Mouse (Mus musculus) heart, embryonic 13.5 days (tissue): ENCODE results near the gene Kiss1r. TPM values are rescaled to one million over a fixed set of nuclear protein-coding genes. Genes with fewer than 3 reads are reported as not detected.
"Not testable (repeated sequence)": the region's sequence is repeated elsewhere in the genome, so short reads cannot be mapped to it uniquely, and the experiment has no call there.

Experiments used
- ATAC-seq: fragments of 200-750 bp; cut with Nextera tagmentation; 2 replicates; pipeline ENCODE4 v1.8.0; 2017; ENCODE audit warnings: moderate TSS enrichment; ENCODE audit not compliant: insufficient number of reproducible peaks, low FRiP score, low TSS enrichment; ENCODE audit errors: extremely low read depth
- H3K27ac ChIP-seq: fragments of 300-500 bp; sonication (generic); replicated peaks from 2 replicates; pipeline ENCODE4 v1.5.1; 2015; ENCODE audit warnings: moderate library complexity, mild to moderate bottlenecking, inconsistent platforms
- H3K27me3 ChIP-seq: fragments of 300-500 bp; sonication (generic); replicated peaks from 2 replicates; pipeline ENCODE4 v1.6.1; 2015; ENCODE audit warnings: mild to moderate bottlenecking, inconsistent platforms
- H3K36me3 ChIP-seq: fragments of 300-500 bp; sonication (generic); 2 replicates; pipeline ENCODE4 v1.6.1; 2015; ENCODE audit warnings: mild to moderate bottlenecking, inconsistent platforms
- H3K4me1 ChIP-seq: fragments of 300-500 bp; sonication (generic); 2 replicates; pipeline ENCODE4 v1.6.1; 2015; ENCODE audit warnings: inconsistent platforms
- H3K4me2 ChIP-seq: fragments of 300-500 bp; sonication (generic); 2 replicates; pipeline ENCODE4 v1.6.1; 2015; ENCODE audit warnings: inconsistent platforms, mild to moderate bottlenecking, moderate library complexity
- H3K4me3 ChIP-seq: fragments of 300-500 bp; sonication (generic); 2 replicates; pipeline ENCODE4 v1.5.1; 2015; ENCODE audit warnings: moderate library complexity, mild to moderate bottlenecking, inconsistent platforms
- H3K9ac ChIP-seq: fragments of 300-500 bp; sonication (generic); 2 replicates; pipeline ENCODE4 v1.6.1; 2015; ENCODE audit warnings: inconsistent platforms, mild to moderate bottlenecking, moderate library complexity
- H3K9me3 ChIP-seq: fragments of 300-500 bp; sonication (generic); 2 replicates; pipeline ENCODE4 v1.6.1; 2016; ENCODE audit warnings: inconsistent platforms
- WGBS: fragments of 180-500 bp; shearing (Covaris S2); methylation state at CpG from one replicate; pipeline ENCODE4 v1.1.7; 2015; ENCODE audit warnings: mixed read lengths; 5-methylcytosine and 5-hydroxymethylcytosine counted together
- polyA plus RNA-seq: library from polyadenylated mRNA; unstranded; fragments of >200 nt; fragmentation: Nextera tagmentation; extraction: Ambion mirVana; gene quantifications from 2 replicates; pipeline ENCODE4 v1.2.1, GENCODE M21; 2015

Kiss1r gene
- polyA plus RNA-seq, 1 experiment from 2014 or later: 0.67 TPM

DNA sequence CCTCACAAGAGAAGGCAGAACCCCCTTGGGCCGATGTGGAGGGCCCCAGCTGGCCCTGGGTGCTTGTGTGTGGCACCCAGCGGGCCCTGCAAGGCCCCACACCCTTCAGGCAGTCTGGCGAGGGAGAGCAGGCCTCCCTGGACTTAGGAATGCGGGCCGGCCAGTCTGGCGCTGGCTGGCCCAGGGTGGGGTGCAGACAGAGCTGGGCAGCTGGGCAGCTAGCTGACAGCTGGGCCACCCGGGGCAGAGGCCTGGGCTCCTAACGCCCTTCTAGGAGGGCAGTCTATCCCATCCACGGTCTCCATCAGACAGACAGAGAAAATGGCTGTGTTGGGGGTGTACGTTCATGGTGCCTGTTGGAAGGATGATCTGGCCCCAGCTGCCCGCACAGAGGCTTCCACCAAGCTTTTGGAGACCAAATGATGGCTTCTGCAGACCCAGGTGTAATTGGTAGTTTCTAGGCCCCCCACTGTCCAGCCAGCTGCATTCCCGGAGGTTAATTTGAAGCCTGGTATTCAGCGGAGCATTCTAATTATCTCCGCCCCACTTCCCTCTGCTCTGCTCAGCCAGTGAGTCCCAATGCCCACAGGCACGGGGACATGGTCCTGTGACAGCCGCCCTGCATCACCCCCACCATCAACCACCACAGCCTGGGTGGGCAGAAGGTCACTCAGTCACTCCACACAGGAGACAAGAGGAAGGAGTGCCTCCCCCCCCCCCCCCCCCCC, 28.9 kb downstream of the Kiss1r start:
- Histone ChIP-seq H3K4me1 (peaks cover 53% of the 10 kb centered on the region), H3K4me3 (peak overlapping the region; percentile 34), H3K9ac (peak overlapping the region; percentile 64), H3K27ac (peak overlapping the region; percentile 81), H3K4me2 (peak overlapping the region; percentile 50), H3K36me3 (peaks cover 50% of the 10 kb centered on the region), H3K27me3 (no peaks in the 10 kb centered on the region), H3K9me3 (no peaks in the 10 kb centered on the region)
- 39% methylated on average over 16 of the region's 16 CpGs for WGBS
- ATAC-seq: 0 out of 2 replicates have a peak, but pooled peaks have one; percentile 1

DNA sequence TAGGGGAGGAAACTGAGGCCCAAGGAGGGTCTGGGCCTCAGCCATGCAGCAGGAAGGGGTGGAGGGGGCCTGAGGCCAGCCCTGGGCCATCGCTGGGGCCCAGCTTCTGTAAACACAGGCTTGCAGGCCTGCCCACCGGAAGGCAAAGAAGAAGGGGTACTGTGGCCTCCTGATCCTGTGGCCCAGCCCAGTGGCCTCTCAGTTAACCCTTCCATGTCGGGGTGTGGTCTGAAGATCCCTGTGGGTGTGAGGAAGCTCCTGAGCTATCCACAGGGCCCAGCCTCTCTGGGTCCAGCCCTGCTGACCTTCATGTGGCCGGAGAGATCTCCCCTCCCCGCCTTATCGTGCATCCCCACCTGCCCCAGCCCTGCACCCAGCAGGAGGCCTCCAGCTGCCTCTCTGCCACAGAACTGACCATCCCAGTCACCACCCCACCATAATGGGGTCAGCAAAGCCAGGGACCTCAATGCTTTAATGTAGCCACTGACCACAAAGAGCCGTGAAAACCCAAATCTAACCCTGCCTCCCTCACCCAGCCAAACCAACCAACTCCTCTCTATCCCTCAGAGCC, 30.1 kb downstream of the Kiss1r start:
- Histone ChIP-seq H3K9me3 (no peaks in the 10 kb centered on the region), H3K4me1 (peaks cover 45% of the 10 kb centered on the region), H3K4me3 (peak overlapping the region; percentile 34), H3K4me2 (peak overlapping the region; percentile 50), H3K9ac (peak overlapping the region; percentile 64), H3K27me3 (no peaks in the 10 kb centered on the region), H3K36me3 (peaks cover 57% of the 10 kb centered on the region), H3K27ac (peak overlapping the region; percentile 81)
- ATAC-seq: peak; percentile 66
- 23% methylated on average over 7 of the region's 7 CpGs for WGBS

DNA sequence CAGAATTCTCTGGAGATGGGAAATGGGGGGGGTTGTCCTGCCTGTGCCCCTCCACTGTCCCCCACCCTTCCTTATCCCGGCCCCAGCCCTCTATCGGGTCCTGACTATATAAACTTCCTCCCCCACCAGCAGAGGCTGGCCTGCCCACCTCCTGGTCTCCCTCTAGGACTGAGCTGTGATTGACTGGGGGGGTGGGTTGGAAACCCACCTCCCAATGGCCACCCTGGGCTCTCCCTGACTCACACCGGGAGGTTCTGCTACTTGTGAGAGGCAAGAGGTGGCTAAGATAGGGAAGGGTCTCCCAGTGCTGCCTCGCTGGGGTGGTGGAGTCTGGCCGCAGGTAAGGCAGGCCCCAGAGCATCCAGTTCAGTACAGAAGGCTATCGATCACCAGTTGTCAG, 30.7 kb downstream of the Kiss1r start:
- peak overlapping the region; percentile 50 for H3K4me2 ChIP-seq
- no peak for ATAC-seq
- peak overlapping the region; percentile 81 for H3K27ac ChIP-seq
- peaks cover 56% of the 10 kb centered on the region for H3K36me3 ChIP-seq
- 66% methylated on average over 6 of the region's 6 CpGs for WGBS
- no peaks in the 10 kb centered on the region for H3K27me3 ChIP-seq
- H3K9me3 ChIP-seq: no peaks in the 10 kb centered on the region
- peak overlapping the region; percentile 34 for H3K4me3 ChIP-seq
- H3K4me1 ChIP-seq: peaks cover 45% of the 10 kb centered on the region
- H3K9ac ChIP-seq: peak overlapping the region; percentile 64

DNA sequence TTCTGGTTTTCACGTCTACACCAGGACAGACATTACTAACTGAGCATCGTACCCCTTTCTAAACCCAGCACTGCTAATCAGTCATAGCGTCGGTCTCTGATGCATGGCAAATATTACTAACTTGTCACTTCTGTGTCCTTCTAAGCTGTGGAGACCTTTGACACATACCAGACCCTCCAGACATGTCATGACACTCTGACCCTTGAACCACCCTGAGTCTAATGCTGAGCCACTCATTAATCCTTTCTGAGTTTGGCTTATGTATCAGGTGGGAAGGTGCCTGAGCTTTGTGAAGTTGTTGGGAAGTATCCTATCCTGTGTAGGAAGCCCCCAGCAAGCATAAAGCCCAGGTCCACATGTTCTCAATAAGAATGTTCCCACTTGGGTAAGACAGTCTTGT, 33.1 kb downstream of the Kiss1r start:
- H3K9ac ChIP-seq: no peak overlapping the region
- no peak for ATAC-seq
- H3K27ac ChIP-seq: no peak overlapping the region
- H3K27me3 ChIP-seq: no peaks in the 10 kb centered on the region
- no peak overlapping the region for H3K4me3 ChIP-seq
- peaks cover 33% of the 10 kb centered on the region for H3K4me1 ChIP-seq
- WGBS: 69% methylated on average over 4 of the region's 4 CpGs
- no peaks in the 10 kb centered on the region for H3K9me3 ChIP-seq
- no peak overlapping the region for H3K4me2 ChIP-seq
- peaks cover 66% of the 10 kb centered on the region for H3K36me3 ChIP-seq

DNA sequence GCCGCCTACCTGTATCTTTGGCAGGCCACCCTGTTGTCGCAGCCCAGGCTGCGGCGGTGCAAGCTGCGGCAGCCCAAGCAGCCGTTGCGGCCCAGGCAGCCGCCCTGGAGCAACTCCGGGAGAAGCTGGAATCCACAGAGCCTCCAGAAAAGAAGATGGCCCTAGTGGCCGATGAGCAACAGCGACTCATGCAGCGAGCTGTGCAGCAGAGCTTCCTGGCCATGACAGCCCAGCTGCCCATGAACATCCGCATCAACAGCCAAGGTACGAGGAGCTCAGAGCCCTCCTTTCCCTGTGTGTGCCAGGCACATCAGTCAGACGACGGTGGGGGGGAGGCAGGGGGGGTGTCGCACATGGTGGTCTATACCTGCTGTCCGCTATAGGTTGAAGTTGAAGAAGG, 33.9 kb downstream of the Kiss1r start:
- WGBS: 81% methylated on average over 18 of the region's 18 CpGs
- peaks cover 66% of the 10 kb centered on the region for H3K36me3 ChIP-seq

DNA sequence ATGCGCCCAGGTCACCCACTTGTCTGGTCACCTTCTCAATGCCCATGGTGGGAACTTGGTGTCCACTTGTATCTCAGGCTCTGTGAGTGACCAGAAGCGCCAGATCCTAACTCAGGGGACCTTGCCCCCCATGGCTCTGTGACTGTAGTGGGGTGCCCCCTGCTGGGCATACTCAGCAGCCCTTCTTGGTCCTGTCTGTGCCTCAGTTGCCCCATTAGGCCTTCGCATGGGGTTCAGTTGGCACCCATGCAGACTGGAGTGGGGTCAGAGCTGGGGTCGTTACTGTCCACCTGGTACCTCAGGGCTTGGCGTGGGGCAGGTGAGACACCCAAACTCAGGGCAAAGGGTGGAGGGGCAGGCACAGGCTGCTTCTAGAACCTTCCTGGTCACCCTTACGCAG, 37.2 kb downstream of the Kiss1r start:
- Histone ChIP-seq H3K4me2 (no peak overlapping the region; the same call in 1 of the 2 replicates), H3K27me3 (no peaks in the 10 kb centered on the region), H3K4me3 (no peak overlapping the region), H3K27ac (no peak overlapping the region), H3K4me1 (peaks cover 10% of the 10 kb centered on the region; the same call in 1 of the 2 replicates), H3K36me3 (peaks cover 43% of the 10 kb centered on the region), H3K9ac (no peak overlapping the region), H3K9me3 (no peaks in the 10 kb centered on the region)
- 80% methylated on average over 6 of the region's 6 CpGs for WGBS
- ATAC-seq: no peak

More for the DNA sequence above, 33.9 kb downstream of the Kiss1r start:
- Histone ChIP-seq H3K27ac (no peak overlapping the region), H3K9me3 (no peaks in the 10 kb centered on the region), H3K9ac (no peak overlapping the region), H3K4me3 (no peak overlapping the region), H3K4me2 (no peak overlapping the region), H3K27me3 (no peaks in the 10 kb centered on the region), H3K4me1 (peaks cover 25% of the 10 kb centered on the region)
- ATAC-seq: no peak

DNA sequence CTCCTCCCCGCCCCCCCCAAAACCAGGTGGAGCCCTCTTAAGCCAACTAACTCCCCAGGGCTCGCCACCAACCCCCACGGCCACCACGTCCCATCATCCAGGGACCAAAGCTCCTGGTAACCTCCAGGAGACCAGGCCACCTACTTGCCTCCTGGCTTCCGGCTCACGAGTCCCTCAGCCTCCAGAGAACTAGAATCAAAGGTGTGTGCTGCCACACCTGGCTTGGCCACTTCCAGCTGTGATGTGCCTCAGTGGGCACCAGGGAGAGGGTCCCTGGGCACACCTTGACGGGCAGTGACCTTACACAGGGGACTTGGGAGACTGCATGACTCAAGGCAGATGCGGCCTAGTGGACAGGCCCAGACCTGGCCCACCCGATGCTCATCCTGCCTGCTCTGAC, 38.9 kb downstream of the Kiss1r start:
- Histone ChIP-seq H3K9me3 (no peaks in the 10 kb centered on the region), H3K4me1 (peaks cover 13% of the 10 kb centered on the region), H3K9ac (0 out of 2 replicates have a peak overlapping the region, but pooled peaks have one; percentile 44), H3K4me2 (peak overlapping the region; percentile 27; the same call in 1 of the 2 replicates), H3K36me3 (peaks cover 26% of the 10 kb centered on the region), H3K27ac (no peak overlapping the region), H3K4me3 (no peak overlapping the region), H3K27me3 (no peaks in the 10 kb centered on the region)
- WGBS: 69% methylated on average over 9 of the region's 9 CpGs
- no peak for ATAC-seq

DNA sequence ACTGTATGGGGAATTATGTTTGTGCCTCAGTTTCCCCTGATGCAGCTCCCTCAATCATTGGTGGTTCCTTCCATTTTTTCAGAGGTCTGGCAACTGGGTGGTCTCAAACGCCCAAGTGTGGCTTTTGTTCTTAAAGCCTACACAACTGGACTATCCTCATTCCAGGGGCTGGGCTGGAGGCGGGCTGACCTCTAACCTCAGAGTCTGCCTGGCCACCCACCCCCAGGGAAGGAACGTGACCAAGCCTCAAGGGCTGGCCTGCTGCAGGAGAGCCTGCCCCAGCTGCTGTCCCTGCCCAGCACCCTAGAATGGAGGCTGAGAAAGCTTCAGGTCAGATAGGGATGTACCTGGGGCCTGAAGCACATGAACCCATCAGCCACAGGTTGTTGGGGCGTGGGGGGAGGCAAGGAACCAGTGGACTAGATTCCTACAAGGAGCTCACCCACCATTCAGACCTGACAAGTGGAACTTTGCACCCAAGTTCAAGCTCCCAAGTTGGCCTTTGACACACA, 39.9 kb downstream of the Kiss1r start:
- H3K27me3 ChIP-seq: no peaks in the 10 kb centered on the region
- H3K27ac ChIP-seq: no peak overlapping the region
- no peaks in the 10 kb centered on the region for H3K9me3 ChIP-seq
- ATAC-seq: no peak
- peak overlapping the region; percentile 27; the same call in 1 of the 2 replicates for H3K4me2 ChIP-seq
- peak overlapping the region; percentile 10; the same call in 1 of the 2 replicates for H3K4me3 ChIP-seq
- 0 out of 2 replicates have a peak overlapping the region, but pooled peaks have one; percentile 44 for H3K9ac ChIP-seq
- WGBS: 29% methylated on average over 4 of the region's 4 CpGs
- peaks cover 22% of the 10 kb centered on the region for H3K36me3 ChIP-seq
- H3K4me1 ChIP-seq: peaks cover 21% of the 10 kb centered on the region

DNA sequence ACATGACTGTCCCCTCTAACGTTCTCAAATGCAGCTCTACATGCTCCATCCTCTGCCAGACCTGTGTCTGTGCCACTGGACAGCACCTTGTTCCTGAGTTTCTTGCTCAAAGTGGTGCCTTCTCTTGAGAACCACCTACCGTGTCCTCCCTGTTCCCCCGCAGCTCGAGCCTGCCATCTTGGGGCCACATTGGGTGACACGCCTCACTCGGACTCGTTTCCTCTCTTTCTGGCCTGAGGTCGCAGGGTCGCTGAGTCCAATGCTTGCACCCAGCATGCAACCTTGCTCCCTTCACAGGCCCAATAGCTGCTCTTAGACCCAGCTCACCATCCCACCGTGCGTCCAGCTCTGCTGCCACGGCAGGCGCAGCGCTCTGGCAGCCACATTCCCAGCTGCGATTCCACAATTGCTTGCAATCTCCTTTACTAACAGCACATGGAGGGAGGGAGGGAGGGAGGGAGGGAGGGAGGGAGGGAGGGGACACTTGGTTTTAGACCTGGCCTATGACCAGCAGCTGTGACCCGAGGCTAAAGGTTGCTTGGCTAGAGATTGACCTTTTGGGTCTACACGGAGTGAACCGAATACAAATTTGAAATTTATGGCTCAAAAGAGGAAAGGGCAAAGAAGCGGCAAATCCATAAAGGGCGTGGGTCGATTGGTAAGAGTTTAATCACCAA, 41.5 kb downstream of the Kiss1r start:
- Histone ChIP-seq H3K27me3 (no peaks in the 10 kb centered on the region), H3K36me3 (peaks cover 24% of the 10 kb centered on the region), H3K27ac (peak overlapping the region; percentile 63), H3K9ac (peak overlapping the region; percentile 67), H3K9me3 (no peaks in the 10 kb centered on the region), H3K4me3 (peak overlapping the region; percentile 32), H3K4me2 (peak overlapping the region; percentile 58), H3K4me1 (peaks cover 21% of the 10 kb centered on the region)
- 17% methylated on average over 21 of the region's 21 CpGs for WGBS
- ATAC-seq: no peak

DNA sequence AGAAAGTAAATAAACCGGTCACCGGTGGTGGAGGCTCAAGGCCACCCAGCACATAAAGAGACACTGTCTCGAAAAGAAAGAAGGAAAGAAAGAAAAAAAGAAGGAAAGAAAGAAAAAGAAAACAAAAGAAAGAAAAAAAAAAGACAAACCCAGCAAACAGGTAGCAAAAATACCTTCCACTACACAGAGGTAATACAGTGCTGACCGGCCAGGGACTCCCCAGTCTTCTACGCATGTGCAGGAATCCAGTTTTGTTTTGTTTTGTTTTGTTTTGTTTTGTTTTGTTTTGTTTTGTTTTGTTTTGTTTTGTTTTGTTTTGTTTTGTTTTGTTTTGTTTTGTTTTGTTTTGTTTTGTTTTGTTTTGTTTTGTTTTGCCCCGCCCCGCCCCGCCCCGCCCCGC, 42.6 kb downstream of the Kiss1r start:
- Histone ChIP-seq H3K4me1 (peaks cover 17% of the 10 kb centered on the region), H3K36me3 (peaks cover 33% of the 10 kb centered on the region), H3K4me3 (peak overlapping the region; percentile 91), H3K27ac (0 out of 2 replicates have a peak overlapping the region, but pooled peaks have one; percentile 39), H3K4me2 (peak overlapping the region; percentile 45)
- not testable (repeated sequence) for ATAC-seq, H3K27me3 ChIP-seq, H3K9me3 ChIP-seq, H3K9ac ChIP-seq
- 38% methylated on average over 9 of the region's 10 CpGs for WGBS
